Mouse (Mus musculus) myocyte (in vitro differentiated cells): Measurements from ENCODE around the gene Chd8.

Experiments
- MAX ChIP-seq: IDR thresholded peaks from one replicate; pipeline ENCODE4 v1.6.1; 2011; ENCODE audit warnings: low read depth, mild to moderate bottlenecking, control low read depth
- POLR2A ChIP-seq: IDR thresholded peaks from one replicate; pipeline ENCODE4 v1.6.1; 2011; ENCODE audit warnings: low read depth, mild to moderate bottlenecking, control low read depth, moderate library complexity; ENCODE audit not compliant: insufficient read length
- POLR2AphosphoS2 ChIP-seq: IDR thresholded peaks from one replicate; pipeline ENCODE4 v1.6.1; 2011; ENCODE audit warnings: low read depth, control low read depth; ENCODE audit not compliant: insufficient read length
- TCF12 ChIP-seq: IDR thresholded peaks from one replicate; pipeline ENCODE4 v1.6.1; 2011; ENCODE audit warnings: mild to moderate bottlenecking, control low read depth; ENCODE audit not compliant: poor library complexity, insufficient read depth, severe bottlenecking
- USF1 ChIP-seq: IDR thresholded peaks from one replicate; pipeline ENCODE4 v1.6.1; 2011; ENCODE audit warnings: low read depth, mild to moderate bottlenecking, control low read depth, moderate library complexity

DNA sequence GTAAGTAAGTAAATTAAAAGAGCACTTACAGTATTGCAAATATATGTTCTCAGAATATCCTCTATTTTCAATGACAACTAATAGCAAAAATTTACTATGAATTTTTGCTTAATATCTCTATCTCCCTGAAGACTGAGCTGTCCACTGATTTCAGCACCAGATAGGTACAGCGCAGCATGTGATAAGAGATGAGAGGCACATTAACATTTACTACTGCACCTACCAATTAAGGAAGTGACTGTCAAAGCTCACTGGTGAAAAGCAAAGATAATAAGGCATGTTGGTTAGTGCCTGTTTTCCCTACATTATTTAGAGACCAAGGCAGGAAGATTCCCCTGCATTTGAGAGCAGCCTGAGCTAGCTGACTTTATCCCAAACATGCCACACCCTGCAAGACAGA is 21.4 kb downstream of the Chd8 start:
- no peak for TF ChIP-seq TCF12
- no peak for TF ChIP-seq USF1
- TF ChIP-seq POLR2AphosphoS2, result no peak
- TF ChIP-seq MAX, result no peak
- no peak for TF ChIP-seq POLR2A
